Mouse (Mus musculus): ENCODE data around the gene Cnot11.

Cnot11 gene

GRCm38 (mm10) chr1:39534831-39535230 is at the start of gene Cnot11:
Gene Cnot11 (plus strand): TSS chr1:39534992.
- no peak for DNase-seq (ENCODE audit: low spot score)

GRCm38 (mm10) chr1:39487370-39487769 is 47.4 kb upstream of the Cnot11 start:
- no peak for DNase-seq (ENCODE audit: low spot score)

DNA sequence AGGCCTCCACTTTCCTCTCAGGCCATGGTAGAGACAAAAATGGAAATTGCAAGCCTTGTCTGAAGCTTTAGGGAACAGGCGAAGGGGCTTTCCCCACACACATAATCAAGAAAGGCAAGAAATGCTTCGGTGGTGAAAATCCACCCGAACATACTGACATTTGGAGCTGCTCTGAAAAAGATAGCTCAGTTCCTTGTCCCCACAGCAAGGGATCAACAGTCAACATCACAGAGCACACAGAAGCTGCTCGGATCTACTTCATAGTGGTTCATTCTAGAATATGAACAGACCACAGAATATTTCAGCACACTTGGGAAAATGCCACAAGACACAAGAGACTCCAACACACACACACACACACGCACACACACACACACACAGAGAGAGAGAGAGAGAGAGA is 41.6 kb upstream of the Cnot11 start:
- no peak for DNase-seq (ENCODE audit: low spot score)

DNA sequence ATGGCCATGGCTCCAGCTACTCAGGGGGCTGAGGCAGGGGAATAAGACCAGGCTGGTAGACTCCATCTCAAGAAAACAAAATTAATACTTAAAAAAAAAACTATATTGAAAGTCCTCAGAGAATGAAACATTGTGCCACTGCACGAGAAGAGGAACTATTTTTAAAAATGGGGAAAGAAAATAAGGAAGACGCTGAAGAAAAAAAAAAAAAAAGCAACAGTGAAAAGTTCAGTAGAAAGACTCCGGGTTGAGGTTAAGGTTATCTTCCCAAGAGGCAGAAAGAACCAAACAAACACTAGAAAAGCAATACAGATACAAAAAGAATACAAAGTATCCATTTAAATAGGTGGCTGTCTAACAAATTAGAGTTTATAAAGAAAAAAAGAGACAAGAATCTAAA is 41.1 kb upstream of the Cnot11 start:
- no peak for DNase-seq (ENCODE audit: low spot score)

DNA sequence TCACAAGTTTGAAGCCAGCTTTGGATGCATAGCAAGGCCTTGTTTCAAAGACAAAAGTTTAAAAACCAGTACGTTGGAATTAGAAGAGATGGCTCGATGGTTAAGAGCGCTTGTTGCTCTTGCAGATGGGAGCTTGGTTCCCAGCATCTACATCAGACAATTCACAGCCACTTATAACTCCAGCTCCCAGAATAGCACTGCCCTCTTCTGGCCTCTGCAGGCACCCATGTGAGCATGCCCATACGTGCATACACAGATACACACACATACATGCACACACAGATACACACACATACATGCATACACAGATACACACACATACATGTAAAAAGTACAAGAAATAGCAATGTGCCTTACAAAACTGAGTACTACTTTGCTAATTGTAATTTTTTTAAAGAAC is 37.8 kb upstream of the Cnot11 start:
- no peak for DNase-seq (ENCODE audit: low spot score)

GRCm38 (mm10) chr1:39497748-39498147 is 37.0 kb upstream of the Cnot11 start:
- no peak for DNase-seq (ENCODE audit: low spot score)

- DNase-seq (ENCODE audit: low spot score) = no peak
Observed at GRCm38 (mm10) chr1:39499485-39499941, 35.3 kb upstream of the Cnot11 start.

DNA sequence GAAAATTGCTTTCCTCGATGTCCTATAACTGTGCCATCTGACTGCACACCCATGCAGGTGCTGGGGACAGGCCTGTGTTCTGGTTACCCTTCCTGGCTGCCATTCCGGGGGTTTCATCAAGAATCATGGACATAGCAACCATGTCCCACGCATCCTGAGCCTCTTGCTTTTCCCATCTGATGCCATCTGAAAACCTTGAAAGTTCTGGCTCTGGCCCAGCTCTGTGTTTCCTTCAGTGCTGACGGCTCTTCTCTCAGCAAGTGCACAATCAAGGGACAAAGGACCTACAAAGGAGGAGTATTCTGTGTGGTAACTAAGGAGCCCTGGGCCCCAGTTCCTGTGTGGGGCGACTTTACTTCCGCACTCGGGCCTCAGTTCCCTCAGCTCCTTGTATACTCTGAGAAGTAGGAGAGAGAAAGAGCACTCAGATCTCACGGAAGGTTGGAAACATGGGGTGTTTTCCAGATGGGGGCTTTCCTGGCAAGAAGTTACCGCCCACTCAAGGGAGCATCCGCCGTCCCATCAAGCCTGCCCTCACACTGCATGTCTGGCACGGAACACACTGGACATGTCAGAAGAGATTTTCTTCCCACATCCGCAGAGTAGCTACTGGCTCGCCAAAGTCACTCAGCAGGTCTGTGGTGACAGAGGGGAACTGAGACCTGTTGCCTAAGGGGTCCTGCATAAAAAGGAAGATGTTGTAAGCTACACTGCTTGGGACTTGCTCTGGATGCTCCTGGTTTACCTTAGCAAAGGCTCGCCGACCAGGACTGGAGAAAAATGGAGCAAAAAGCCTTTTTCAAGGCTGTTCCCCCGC is 31.8 kb upstream of the Cnot11 start:
- peak; percentile 15 for DNase-seq (ENCODE audit: low spot score)

DNA sequence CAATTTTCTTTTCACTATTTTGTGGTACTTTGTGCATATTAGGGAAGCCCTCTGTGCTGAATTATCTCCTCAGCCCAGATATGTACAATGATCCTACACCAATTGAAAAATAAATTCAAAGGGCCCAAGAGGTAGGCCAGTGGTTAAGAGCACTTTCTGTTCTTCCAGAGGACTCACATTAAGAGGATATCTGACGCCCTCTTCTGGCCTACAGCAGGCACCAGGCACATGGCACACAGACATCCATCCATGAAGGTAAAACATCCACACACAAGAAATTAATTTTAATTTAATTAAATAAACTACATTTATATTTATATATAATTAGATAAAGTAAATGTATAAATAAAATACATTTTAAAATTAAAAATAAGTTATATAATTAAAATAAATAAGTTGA is 30.5 kb upstream of the Cnot11 start:
- peak; percentile 24 for DNase-seq (ENCODE audit: low spot score)

DNA sequence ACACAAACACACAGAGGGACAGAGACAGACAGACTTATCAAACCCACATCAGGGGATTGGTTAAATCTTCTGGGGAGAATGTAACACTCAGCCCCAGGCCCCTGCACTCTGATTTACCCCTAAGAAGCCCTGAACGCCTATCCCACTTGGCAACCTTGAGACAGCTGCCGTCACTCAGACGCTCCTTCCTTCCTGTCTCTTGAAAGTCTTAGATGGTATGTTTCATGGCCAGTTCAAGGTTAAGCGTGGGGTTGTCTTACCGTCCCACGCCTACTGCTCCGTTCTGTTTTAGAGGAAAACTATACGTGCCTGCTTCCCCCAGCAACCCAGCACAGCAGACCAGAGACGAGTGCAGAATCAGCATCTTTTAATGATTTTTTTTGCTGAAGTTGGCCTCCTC is 29.2 kb upstream of the Cnot11 start:
- DNase-seq (ENCODE audit: low spot score) = no peak

DNA sequence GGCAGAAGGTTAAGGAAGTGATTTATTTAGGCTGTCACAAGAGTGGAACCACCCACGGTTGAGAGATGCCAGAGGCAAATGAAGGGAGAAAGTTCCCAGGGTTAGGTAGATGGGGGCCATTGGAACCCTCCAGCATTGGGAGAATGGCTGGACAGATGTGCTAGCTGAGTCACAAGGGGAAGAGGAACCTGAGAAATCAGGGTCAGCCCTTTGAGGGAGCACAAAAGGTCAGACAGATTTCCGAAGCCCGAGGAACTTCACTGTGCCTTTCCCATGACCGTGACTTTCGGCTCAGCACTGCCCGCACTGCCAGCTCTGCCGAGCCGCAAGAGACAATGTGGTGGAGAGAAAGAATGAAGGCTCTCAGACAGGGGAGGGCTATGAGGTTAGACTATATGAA is 23.0 kb upstream of the Cnot11 start:
- no peak for DNase-seq (ENCODE audit: low spot score)

DNA sequence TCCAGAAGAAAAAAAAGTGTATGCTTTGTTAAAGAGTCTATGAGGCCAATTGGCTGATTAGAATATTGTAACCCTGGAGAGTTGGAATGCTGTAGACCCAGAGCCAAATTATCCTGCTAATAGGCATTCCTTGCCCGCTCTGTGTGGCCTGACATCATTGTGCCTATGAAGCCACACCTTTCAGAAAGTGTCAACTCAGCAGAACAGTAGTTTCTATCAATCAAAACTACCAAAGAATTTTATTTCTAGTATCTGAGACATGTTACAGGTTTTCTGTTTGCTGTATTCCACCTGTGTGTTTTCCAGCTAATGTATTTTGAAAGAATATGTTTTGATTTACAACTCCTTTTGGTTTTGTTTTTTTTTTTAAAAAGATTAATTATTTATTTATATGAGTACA is 22.6 kb upstream of the Cnot11 start:
- DNase-seq (ENCODE audit: low spot score) = no peak

DNA sequence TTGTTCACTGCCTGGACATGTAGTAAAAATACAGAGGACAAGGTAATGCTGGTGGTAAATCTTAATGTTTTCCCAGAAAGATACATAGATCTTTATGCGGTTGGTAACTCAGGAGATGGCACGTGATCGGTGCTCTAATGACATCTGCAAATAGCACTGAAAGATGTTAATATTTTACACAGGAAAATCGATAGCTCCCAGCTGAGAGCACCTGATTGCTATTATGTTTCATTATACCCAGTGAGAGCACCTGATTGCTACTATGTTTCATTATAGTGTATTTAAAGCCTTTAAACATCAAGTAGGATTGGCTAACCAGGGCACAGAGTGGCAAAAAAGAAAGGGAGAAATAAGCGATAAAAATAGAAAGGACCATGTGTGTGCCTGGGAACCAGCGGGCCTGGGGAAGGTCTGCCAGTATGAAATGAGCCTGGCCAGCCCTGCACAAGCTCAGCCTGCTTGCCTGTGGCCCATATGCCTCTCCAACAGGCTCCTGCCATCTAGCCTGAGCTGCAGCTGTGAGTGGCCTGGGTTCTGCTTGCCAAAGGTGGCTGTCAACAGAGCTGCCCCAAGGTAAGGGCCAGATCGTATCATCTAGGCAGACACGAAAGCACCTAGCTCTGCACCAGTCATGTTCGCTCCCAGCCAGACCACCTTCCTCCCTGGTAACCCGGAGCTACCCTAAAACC is 19.3 kb upstream of the Cnot11 start:
- DNase-seq (ENCODE audit: low spot score) = no peak

- DNase-seq (ENCODE audit: low spot score) = no peak
Observed at GRCm38 (mm10) chr1:39521326-39521725, 13.5 kb upstream of the Cnot11 start.

DNA sequence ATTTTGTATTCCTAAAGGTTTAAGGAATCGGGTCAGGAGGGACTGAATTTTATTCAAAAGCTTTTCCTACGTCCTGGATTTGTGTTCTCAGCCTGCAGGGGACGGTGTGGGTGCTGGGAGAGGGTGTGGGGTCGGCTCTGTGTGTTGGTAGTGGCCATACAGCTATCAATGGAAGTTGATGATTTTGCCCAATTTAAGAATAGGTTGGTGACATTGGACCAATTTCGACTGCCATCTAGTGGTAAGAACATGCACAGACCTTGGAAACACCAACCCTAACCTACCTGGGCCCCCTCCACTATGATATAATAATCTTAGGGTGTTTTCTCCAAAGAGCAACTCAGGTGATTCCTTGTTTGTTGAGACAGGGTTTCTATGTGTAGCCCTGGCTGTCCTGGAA is 12.3 kb upstream of the Cnot11 start:
- no peak for DNase-seq (ENCODE audit: low spot score)

GRCm38 (mm10) chr1:39525763-39526162 is 9.0 kb upstream of the Cnot11 start:
- DNase-seq (ENCODE audit: low spot score) = no peak

- DNase-seq (ENCODE audit: low spot score) = no peak
Observed at GRCm38 (mm10) chr1:39526371-39527167, 8.2 kb upstream of the Cnot11 start.

- peak; percentile 51 for DNase-seq (ENCODE audit: low spot score)
Observed at GRCm38 (mm10) chr1:39527432-39527831, 7.4 kb upstream of the Cnot11 start.

GRCm38 (mm10) chr1:39528319-39528718 is 6.5 kb upstream of the Cnot11 start:
- no peak for DNase-seq (ENCODE audit: low spot score)

DNA sequence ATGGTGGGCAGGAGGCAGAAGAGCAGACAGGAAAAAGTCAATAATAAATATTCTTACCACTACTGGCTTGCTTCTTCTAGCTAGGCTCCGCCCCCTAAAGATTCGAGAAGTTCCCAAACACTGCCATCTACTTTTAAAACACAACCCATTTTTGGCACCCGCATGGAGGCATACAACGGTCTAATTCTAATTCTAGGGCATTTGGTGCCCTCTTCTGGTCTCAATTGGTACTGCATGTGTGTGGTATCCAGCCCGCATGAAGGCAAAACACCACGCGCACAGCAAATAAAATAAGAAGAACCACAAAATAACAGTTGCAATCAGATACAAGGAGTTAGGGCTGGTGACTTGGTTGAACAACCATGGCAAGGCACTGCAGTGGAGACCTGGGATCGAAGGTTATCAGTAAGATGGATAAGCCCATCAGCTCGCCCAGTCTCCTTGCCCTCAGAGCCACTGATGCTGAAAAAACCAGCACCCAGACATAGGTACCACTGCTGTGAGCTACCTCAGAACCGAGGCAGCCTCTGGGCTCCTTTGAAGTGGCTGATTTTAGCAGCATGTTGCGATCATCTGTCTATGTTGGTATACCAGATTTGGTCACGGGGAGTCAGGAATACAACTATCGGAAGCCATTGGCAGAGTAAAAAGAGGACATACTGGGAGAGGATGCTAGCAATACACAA is 4.4 kb upstream of the Cnot11 start:
- DNase-seq (ENCODE audit: low spot score) = peak; percentile 81

GRCm38 (mm10) chr1:39531036-39531435 is 3.8 kb upstream of the Cnot11 start:
- no peak for DNase-seq (ENCODE audit: low spot score)

DNA sequence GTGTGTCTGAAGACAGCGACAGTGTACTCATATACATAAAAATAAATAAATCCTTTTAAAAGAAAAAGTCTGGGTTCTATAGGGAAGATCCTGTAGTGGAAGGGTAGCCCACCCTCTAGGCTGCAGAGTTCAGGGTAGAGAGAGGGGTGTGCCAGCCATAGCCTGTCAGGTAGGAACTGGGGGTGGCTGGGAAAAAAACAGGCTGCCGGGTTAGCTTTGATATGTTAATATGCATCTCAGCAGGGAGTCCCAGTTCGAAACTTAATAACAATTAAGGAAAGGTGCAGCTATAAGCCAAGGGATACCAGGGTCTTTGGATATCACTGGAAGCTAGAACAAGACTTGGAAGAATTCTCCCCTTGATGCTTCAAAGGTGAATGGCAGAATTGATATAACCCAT is 875 bp upstream of the Cnot11 start:
- no peak for DNase-seq (ENCODE audit: low spot score)
